Mouse (Mus musculus): Measurements from ENCODE around the gene Olfr67. TPM values are rescaled to one million over a fixed set of nuclear protein-coding genes. Genes with fewer than 3 reads are reported as not detected.
"Not testable (repeated sequence)": the region's sequence is repeated elsewhere in the genome, so short reads cannot be mapped to it uniquely, and the experiment has no call there.

Olfr67 gene
- polyA plus RNA-seq, 1 experiment: not detected

DNA sequence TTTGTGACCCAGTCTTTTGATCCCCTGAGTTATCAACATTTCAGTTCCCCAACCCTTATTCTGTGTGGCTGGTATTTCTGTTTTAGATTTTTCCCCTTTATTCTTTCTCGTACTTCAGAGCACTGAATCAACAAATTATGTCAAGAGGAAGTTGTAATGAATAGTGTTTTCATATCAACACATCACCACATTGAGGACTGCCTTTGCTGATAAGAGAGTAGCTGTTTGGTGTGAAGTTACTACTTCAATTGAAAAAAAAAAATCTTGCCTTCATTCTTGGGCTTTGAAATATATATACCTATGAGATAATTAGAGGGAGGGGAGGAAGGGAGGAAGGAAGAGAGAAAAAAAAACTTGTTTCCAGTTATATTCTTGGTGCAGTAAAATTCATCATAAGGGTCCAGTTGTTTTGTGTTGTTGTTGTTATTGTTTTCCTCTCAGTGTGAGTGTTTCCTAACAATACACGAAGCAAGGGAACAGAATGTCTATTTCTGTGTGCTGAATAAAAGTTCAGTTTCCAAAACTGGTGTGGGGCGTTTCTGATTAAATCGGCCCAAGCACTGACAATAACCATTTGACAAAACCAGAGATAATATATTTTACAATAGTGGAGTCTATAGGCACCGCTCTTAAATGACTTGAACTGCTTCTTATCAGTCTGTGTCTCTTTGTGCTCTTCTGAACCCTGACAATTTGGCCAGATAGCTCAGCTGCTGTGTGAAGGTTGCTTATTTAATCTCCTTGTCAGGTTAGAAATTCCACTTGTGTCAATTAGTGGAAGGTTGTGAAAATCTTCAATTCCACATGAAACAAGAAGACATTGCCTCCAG, 17.6 kb upstream of the Olfr67 start:
- 39% methylated on average over 5 of the region's 5 CpGs for WGBS

DNA sequence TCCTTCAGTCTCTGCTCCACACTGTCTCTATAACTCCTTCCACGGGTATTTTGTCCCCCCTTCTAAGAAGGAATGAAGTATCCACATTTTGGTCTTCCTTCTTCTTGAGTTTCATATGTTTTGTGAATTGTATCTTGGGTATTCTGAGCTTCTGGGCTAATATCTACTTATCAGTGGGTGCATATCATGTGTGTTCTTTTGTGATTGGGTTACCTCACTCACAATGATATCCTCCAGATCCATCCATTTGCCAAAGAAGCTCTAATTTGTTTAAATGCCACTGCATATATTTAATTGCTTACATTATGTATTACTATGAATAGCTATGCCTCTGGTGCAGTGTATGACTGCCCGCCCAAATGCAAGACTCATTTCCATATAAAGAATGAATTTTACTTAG, 16.5 kb upstream of the Olfr67 start:
- WGBS: 80% methylated on average over 2 of the region's 2 CpGs
- not testable (repeated sequence) for H3K36me3 ChIP-seq (ENCODE audit: control insufficient read depth, insufficient read depth, low read length); DNase-seq (ENCODE audit: low read depth in 1 of 2, low spot score in 2 of 2)

More for the DNA sequence above, 17.6 kb upstream of the Olfr67 start:
- Histone ChIP-seq H3K27ac (ENCODE audit: insufficient read depth, low read length) (no peak overlapping the region), H3K4me1 (ENCODE audit: control insufficient read depth, insufficient read depth, insufficient read length) (peaks cover 6% of the 10 kb centered on the region), H3K36me3 (ENCODE audit: control insufficient read depth, insufficient read depth, low read length) (no peaks in the 10 kb centered on the region), H3K27me3 (ENCODE audit: control insufficient read depth, insufficient read depth, low read length) (no peaks in the 10 kb centered on the region), H3K4me3 (ENCODE audit: extremely low read depth, insufficient read depth, insufficient read length) (no peak overlapping the region)
- DNase-seq (ENCODE audit: low read depth in 1 of 2, low spot score in 2 of 2): no peak
- TF ChIP-seq CTCF (IDR thresholded peaks at IDR 0.05; ENCODE audit: extremely low read depth, insufficient read depth, insufficient read length, insufficient replicate concordance) (no peak), POLR2A (IDR thresholded peaks at IDR 0.05; ENCODE audit: low read depth, low read length) (no peak)

DNA sequence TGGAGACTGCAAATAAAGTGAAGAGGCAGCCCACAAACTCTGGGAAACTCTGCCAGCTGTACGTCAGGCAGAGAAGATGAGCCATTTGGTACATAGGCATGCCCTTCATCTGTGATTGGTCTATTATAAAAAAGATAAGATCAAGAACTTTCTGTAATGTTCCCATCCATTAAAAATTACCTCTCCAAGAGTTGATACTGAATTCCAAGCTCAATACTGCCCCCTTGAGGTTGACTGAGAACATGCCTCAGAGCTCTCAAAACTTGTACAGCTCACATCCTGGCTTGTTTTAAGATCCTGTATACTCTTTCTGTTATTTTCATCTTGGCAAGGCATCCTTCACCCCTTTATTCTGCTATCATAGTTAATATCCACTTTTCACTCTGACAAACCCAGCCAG, 15.2 kb upstream of the Olfr67 start:
- H3K27ac ChIP-seq (ENCODE audit: insufficient read depth, low read length): no peak overlapping the region
- H3K36me3 ChIP-seq (ENCODE audit: control insufficient read depth, insufficient read depth, low read length): no peaks in the 10 kb centered on the region
- no peak for DNase-seq (ENCODE audit: low read depth in 1 of 2, low spot score in 2 of 2)
- peaks cover 3% of the 10 kb centered on the region; the same call in 1 of the 2 replicates for H3K4me1 ChIP-seq (ENCODE audit: control insufficient read depth, insufficient read depth, insufficient read length)
- TF ChIP-seq POLR2A (IDR thresholded peaks at IDR 0.05; ENCODE audit: low read depth, low read length) (no peak), CTCF (IDR thresholded peaks at IDR 0.05; ENCODE audit: extremely low read depth, insufficient read depth, insufficient read length, insufficient replicate concordance) (no peak)
- no peaks in the 10 kb centered on the region for H3K27me3 ChIP-seq (ENCODE audit: control insufficient read depth, insufficient read depth, low read length)
- 71% methylated on average over 1 of the region's 1 CpGs for WGBS
- H3K4me3 ChIP-seq (ENCODE audit: extremely low read depth, insufficient read depth, insufficient read length): no peak overlapping the region

More for the DNA sequence above, 16.5 kb upstream of the Olfr67 start:
- H3K27me3 ChIP-seq (ENCODE audit: control insufficient read depth, insufficient read depth, low read length); H3K4me1 ChIP-seq (ENCODE audit: control insufficient read depth, insufficient read depth, insufficient read length); H3K4me3 ChIP-seq (ENCODE audit: extremely low read depth, insufficient read depth, insufficient read length); H3K27ac ChIP-seq (ENCODE audit: insufficient read depth, low read length): not testable (repeated sequence)

DNA sequence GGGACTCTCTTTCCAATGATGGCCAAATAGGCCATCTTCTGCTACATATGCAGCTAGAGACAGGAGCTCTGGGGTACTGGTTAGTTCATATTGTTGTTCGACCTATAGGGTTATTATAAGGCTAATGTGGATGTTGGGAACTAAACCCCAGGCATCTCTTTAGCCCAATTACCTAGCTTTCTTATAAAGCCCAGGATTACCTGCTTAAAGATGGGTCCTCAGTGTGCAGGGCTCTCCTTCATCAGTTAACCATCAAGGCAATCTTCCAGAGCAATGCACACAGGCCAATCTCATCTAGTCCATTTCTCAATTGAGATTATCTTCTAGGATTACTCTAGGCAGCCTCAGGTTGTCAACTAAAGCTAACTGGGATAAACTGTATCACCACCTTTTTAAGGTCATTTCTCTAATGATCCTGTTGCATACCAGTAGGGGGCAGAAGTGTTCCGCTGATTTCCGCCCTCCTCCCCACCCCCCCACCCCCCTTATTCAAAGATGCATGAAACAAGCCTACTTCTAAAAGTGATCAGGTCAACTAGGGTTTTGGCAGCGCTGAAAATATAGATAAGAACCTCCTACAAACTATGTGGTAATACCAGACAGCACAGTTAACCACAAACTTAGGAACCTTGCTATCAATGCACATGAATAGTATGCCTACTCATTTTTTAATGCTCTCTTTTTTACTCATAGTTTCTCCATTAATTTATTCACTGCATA, 1.2 kb upstream of the Olfr67 start:
- no peak for DNase-seq (ENCODE audit: low read depth in 1 of 2, low spot score in 2 of 2)
- Histone ChIP-seq H3K4me1 (ENCODE audit: control insufficient read depth, insufficient read depth, insufficient read length) (no peaks in the 10 kb centered on the region), H3K27ac (ENCODE audit: insufficient read depth, low read length) (no peak overlapping the region), H3K36me3 (ENCODE audit: control insufficient read depth, insufficient read depth, low read length) (no peaks in the 10 kb centered on the region), H3K27me3 (ENCODE audit: control insufficient read depth, insufficient read depth, low read length) (no peaks in the 10 kb centered on the region), H3K4me3 (ENCODE audit: extremely low read depth, insufficient read depth, insufficient read length) (no peak overlapping the region)
- 17% methylated on average over 4 of the region's 4 CpGs for WGBS
- TF ChIP-seq CTCF (IDR thresholded peaks at IDR 0.05; ENCODE audit: extremely low read depth, insufficient read depth, insufficient read length, insufficient replicate concordance): no peak
- no peak for TF ChIP-seq POLR2A (IDR thresholded peaks at IDR 0.05; ENCODE audit: low read depth, low read length)

DNA sequence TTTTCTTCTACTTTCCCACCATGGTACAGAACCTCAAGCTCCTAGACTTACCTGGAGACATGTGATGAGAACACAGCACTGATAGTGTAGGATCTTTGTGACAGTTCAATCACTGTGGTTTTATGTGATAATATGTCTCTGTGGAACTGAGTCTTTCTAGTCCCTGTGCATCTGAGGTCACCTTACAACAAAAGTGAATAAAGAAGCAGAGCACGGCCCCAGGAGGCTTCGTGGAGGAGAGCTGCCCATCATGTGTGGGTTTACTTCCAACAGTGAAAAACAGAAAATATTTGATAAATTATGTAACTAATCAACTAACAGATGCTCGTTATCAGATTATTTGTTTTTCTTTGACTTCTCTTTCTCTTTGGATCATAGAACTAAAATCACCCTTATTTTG, 12.0 kb downstream of the Olfr67 start, which contains the start of gene Olfr68:
Gene Olfr68, minus strand, starts transcription at position 101 of the 400 bp plus-strand sequence.
- 85% methylated on average over 3 of the region's 3 CpGs for WGBS

DNA sequence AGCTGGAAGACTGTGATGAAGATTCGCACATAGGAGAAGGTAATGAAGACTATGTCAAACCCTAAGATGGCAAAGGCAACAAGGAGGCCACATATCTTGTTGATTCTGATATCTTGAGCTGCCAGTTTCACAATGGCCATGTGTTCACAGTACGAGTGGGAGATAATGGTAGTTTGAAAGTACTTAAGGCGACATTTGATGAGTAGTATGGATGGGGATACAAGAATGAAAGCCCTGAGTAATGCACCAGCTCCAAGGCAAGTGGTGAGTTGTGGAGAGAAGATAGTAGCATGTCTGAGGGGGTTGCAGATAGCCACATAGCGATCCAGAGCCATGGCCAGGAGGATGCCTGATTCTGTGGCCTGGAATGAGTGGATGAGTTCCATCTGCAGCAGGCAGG, 14.0 kb downstream of the Olfr67 start:
- H3K27me3 ChIP-seq (ENCODE audit: control insufficient read depth, insufficient read depth, low read length); H3K27ac ChIP-seq (ENCODE audit: insufficient read depth, low read length); H3K4me1 ChIP-seq (ENCODE audit: control insufficient read depth, insufficient read depth, insufficient read length); DNase-seq (ENCODE audit: low read depth in 1 of 2, low spot score in 2 of 2); H3K4me3 ChIP-seq (ENCODE audit: extremely low read depth, insufficient read depth, insufficient read length); H3K36me3 ChIP-seq (ENCODE audit: control insufficient read depth, insufficient read depth, low read length): not testable (repeated sequence)
- 87% methylated on average over 4 of the region's 4 CpGs for WGBS

More for the DNA sequence above, 12.0 kb downstream of the Olfr67 start, which contains the start of gene Olfr68:
- no peak for TF ChIP-seq POLR2A (IDR thresholded peaks at IDR 0.05; ENCODE audit: low read depth, low read length)
- no peak for TF ChIP-seq CTCF (IDR thresholded peaks at IDR 0.05; ENCODE audit: extremely low read depth, insufficient read depth, insufficient read length, insufficient replicate concordance)
- no peaks in the 10 kb centered on the region for H3K27me3 ChIP-seq (ENCODE audit: control insufficient read depth, insufficient read depth, low read length)
- DNase-seq (ENCODE audit: low read depth in 1 of 2, low spot score in 2 of 2): no peak
- no peak within 1 kb of the TSS for H3K4me3 ChIP-seq (ENCODE audit: extremely low read depth, insufficient read depth, insufficient read length)
- no peak within 1 kb of the TSS for H3K27ac ChIP-seq (ENCODE audit: insufficient read depth, low read length)
- no peaks in the 10 kb centered on the region for H3K36me3 ChIP-seq (ENCODE audit: control insufficient read depth, insufficient read depth, low read length)
- H3K4me1 ChIP-seq (ENCODE audit: control insufficient read depth, insufficient read depth, insufficient read length): no peaks in the 10 kb centered on the region

DNA sequence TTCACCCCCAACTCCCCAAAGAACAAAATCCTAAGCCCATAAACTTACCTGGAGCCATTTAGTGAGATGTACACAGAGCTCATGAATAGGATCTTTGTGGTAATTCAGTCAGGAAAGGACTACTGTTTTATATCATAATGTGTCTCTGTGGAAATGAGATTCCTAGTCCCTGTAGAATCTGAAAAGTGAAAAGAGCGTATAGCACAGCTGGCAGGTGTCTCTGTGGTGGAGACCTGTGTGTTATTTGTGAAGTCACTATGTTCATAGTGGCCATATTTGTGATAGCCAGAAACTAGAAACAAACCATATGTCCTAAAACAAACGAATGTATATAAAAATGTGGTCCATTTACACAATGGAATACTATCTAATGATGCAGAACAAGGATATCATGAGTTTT, 20.1 kb downstream of the Olfr67 start, which contains the start of gene Olfr69:
Gene Olfr69, minus strand, starts transcription at position 101 of the 400 bp plus-strand sequence.
- Histone ChIP-seq H3K36me3 (ENCODE audit: control insufficient read depth, insufficient read depth, low read length) (no peaks in the 10 kb centered on the region), H3K27me3 (ENCODE audit: control insufficient read depth, insufficient read depth, low read length) (no peaks in the 10 kb centered on the region), H3K27ac (ENCODE audit: insufficient read depth, low read length) (no peak within 1 kb of the TSS), H3K4me3 (ENCODE audit: extremely low read depth, insufficient read depth, insufficient read length) (no peak within 1 kb of the TSS), H3K4me1 (ENCODE audit: control insufficient read depth, insufficient read depth, insufficient read length) (no peaks in the 10 kb centered on the region)
- no peak for TF ChIP-seq POLR2A (IDR thresholded peaks at IDR 0.05; ENCODE audit: low read depth, low read length)
- TF ChIP-seq CTCF (IDR thresholded peaks at IDR 0.05; ENCODE audit: extremely low read depth, insufficient read depth, insufficient read length, insufficient replicate concordance): no peak
- 79% methylated on average over 2 of the region's 2 CpGs for WGBS
- DNase-seq (ENCODE audit: low read depth in 1 of 2, low spot score in 2 of 2): no peak

DNA sequence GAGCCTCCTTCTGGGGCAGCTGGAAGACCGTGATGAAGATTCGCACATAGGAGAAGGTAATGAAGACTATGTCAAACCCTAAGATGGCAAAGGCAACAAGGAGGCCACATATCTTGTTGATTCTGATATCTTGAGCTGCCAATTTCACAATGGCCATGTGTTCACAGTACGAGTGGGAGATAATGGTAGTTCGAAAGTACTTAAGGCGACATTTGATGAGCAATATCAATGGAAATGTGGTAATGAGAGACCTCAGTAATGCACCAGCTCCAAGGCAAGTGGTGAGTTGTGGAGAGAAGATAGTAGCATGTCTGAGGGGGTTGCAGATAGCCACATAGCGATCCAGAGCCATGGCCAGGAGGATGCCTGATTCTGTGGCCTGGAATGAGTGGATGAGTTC, 23.9 kb downstream of the Olfr67 start:
- 90% methylated on average over 6 of the region's 6 CpGs for WGBS
- H3K4me1 ChIP-seq (ENCODE audit: control insufficient read depth, insufficient read depth, insufficient read length); H3K36me3 ChIP-seq (ENCODE audit: control insufficient read depth, insufficient read depth, low read length); H3K4me3 ChIP-seq (ENCODE audit: extremely low read depth, insufficient read depth, insufficient read length); DNase-seq (ENCODE audit: low read depth in 1 of 2, low spot score in 2 of 2); H3K27ac ChIP-seq (ENCODE audit: insufficient read depth, low read length); H3K27me3 ChIP-seq (ENCODE audit: control insufficient read depth, insufficient read depth, low read length): not testable (repeated sequence)

DNA sequence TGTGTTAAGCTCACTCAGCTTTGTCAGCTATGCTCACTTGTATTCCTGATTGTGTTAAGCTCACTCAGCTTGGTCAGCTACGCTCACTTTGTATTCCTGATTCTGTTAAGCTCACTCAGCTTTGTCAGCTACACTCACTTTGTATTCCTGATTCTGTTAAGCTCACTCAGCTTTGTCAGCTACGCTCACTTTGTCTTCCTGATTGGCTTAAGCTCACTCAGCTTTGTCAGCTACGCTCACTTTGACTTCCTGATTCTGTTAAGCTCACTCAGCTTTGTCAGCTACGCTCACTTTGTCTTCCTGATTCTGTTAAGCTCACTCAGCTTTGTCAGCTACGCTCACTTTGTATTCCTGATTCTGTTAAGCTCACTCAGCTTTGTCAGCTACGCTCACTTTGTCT, 29.4 kb downstream of the Olfr67 start:
- not testable (repeated sequence) for H3K27me3 ChIP-seq (ENCODE audit: control insufficient read depth, insufficient read depth, low read length); H3K4me1 ChIP-seq (ENCODE audit: control insufficient read depth, insufficient read depth, insufficient read length); H3K36me3 ChIP-seq (ENCODE audit: control insufficient read depth, insufficient read depth, low read length); H3K4me3 ChIP-seq (ENCODE audit: extremely low read depth, insufficient read depth, insufficient read length); H3K27ac ChIP-seq (ENCODE audit: insufficient read depth, low read length)
- peak in 1 of 2 experiments; percentile 1 for DNase-seq (ENCODE audit: low read depth in 1 of 2, low spot score in 2 of 2)
- WGBS: 11% methylated on average over 6 of the region's 6 CpGs

Measured in spleen, adult 2 months (tissue).